Mouse (Mus musculus): ENCODE measurements around the gene Gm28230. TPM values are rescaled to one million over a fixed set of nuclear protein-coding genes. Genes with fewer than 3 reads are reported as not detected.

Gm28230 gene
- polyA plus RNA-seq, 1 experiment from 2014 or later: not detected

DNA sequence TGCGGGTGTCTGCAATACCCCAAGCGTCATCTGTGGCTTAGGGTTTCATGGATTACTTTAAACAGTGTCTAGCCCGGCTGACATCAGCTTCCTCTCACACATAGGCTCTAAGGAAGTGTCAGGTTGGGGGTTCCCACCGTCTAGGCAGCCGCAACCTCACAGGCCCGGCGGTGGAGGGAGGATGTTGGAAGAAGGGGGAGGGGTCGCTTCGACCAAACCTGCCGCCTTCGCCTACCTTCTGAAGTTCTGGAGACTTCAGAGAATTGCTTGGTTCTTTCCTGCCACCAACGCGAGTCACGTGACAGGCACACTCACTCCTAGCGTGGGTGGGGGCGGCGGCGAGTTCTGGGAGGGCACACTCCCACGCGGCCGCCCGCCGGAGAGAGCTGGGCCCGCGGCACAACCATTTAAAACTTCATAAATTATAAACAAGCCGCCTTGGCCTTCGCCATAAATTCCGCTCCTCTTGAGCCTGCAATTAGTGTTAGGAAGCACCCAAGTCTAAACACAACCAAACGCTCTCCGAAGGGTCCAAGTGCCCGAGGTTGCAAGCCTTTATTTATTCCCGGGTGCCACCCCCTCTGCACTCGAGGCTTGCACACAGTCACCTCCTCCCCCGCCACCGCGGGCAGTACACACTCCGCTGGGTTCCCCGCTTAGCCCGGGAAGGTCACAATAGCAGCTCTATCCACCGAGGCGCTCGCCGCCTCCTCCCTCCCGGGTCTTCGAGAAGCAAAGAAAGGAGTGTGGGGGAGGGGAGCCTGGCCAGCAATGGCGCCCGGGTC is 23.0 kb downstream of the Gm28230 start:
- Histone ChIP-seq H3K27me3 (ENCODE audit: control insufficient read depth, insufficient read depth, low read length) (peaks cover 98% of the 10 kb centered on the region), H3K27ac (replicated peaks in 1 of 2; ENCODE audit: control insufficient read depth in 1 of 2, insufficient read depth in 1 of 2, low read depth in 2 of 2, low read length in 2 of 2) (no peak overlapping the region), H3K9ac (ENCODE audit: low read length) (no peak overlapping the region; the same call in 1 of the 2 replicates), H3K4me3 (ENCODE audit: control insufficient read depth in 1 of 2, insufficient read depth in 1 of 2, low read depth in 1 of 2, low read length in 2 of 2) (peak overlapping the region; percentile 2 to 28), H3K36me3 (ENCODE audit: control insufficient read depth, insufficient read depth, low read length) (no peaks in the 10 kb centered on the region), H3K9me3 (ENCODE audit: control insufficient read depth, low read length) (no peaks in the 10 kb centered on the region), H3K4me2 (ENCODE audit: low read length) (peak overlapping the region; percentile 56), H3K4me1 (ENCODE audit: control insufficient read depth in 2 of 2, insufficient read depth in 2 of 2, low read length in 2 of 2) (peaks cover 11 to 18% of the 10 kb centered on the region in 2 experiments)
- ATAC-seq (ENCODE audit: insufficient number of reproducible peaks, insufficient read depth, low FRiP score, low read depth): no peak
- under 1% methylated on average over 47 of the region's 47 CpGs for WGBS

DNA sequence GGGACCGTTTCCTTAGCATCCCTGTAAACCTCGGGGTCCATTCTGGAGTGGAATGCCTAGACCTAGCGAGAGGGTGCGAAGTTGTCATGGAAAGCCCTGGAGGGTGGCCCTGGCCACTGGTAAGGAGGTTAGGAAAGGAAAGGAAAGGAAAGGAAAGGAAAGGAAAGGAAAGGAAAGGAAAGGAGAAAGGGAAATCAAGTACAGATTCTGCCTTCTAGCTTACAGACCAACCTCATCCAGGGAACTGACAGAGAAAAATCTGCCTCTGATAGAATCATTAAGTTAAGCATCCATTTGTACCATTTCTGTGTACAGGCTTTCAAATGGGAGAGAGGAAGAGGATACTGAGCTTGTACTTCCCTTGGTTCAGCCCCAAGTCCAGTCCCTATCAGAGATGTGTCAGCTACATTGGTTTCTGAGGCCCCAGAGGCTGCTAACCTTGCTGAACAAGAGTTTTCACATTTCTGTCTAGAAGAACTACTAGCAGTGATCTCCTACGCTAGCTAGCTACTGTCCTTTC is 24.3 kb downstream of the Gm28230 start:
- no peak for ATAC-seq (ENCODE audit: insufficient number of reproducible peaks, insufficient read depth, low FRiP score, low read depth)
- Histone ChIP-seq H3K9me3 (ENCODE audit: control insufficient read depth, low read length) (no peaks in the 10 kb centered on the region), H3K27ac (replicated peaks in 1 of 2; ENCODE audit: control insufficient read depth in 1 of 2, insufficient read depth in 1 of 2, low read depth in 2 of 2, low read length in 2 of 2) (no peak overlapping the region), H3K9ac (ENCODE audit: low read length) (no peak overlapping the region), H3K4me1 (ENCODE audit: control insufficient read depth in 2 of 2, insufficient read depth in 2 of 2, low read length in 2 of 2) (peaks cover 11 to 18% of the 10 kb centered on the region in 2 experiments), H3K36me3 (ENCODE audit: control insufficient read depth, insufficient read depth, low read length) (no peaks in the 10 kb centered on the region), H3K4me2 (ENCODE audit: low read length) (no peak overlapping the region), H3K4me3 (ENCODE audit: control insufficient read depth in 1 of 2, insufficient read depth in 1 of 2, low read depth in 1 of 2, low read length in 2 of 2) (no peak overlapping the region), H3K27me3 (ENCODE audit: control insufficient read depth, insufficient read depth, low read length) (peaks cover 96% of the 10 kb centered on the region)
- WGBS: 19% methylated on average over 5 of the region's 5 CpGs

DNA sequence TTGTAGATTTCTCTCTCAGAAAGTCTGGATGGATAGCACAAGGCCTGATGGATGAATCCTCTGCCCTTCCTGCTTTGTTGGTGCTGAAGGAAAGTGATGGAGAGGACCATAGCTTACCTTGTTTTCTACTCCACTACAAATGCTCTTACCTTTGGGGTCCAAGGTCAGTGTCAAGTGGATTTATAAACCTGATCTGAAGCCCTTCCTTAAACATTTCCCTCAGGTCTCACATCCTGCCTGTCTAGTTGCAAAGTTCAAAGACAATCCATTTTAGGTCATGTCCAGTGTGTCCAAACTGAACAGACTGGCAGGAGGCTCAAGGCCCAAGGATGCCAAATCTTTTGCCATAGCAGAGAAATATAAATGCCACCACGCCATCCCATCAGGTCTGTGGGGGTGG is 25.3 kb downstream of the Gm28230 start:
- H3K9ac ChIP-seq (ENCODE audit: low read length): no peak overlapping the region
- WGBS: 77% methylated on average over 1 of the region's 1 CpGs
- H3K4me2 ChIP-seq (ENCODE audit: low read length): no peak overlapping the region
- no peaks in the 10 kb centered on the region for H3K36me3 ChIP-seq (ENCODE audit: control insufficient read depth, insufficient read depth, low read length)
- no peaks in the 10 kb centered on the region for H3K9me3 ChIP-seq (ENCODE audit: control insufficient read depth, low read length)
- no peak for ATAC-seq (ENCODE audit: insufficient number of reproducible peaks, insufficient read depth, low FRiP score, low read depth)
- peaks cover 7 to 18% of the 10 kb centered on the region in 2 experiments for H3K4me1 ChIP-seq (ENCODE audit: control insufficient read depth in 2 of 2, insufficient read depth in 2 of 2, low read length in 2 of 2)
- H3K4me3 ChIP-seq (ENCODE audit: control insufficient read depth in 1 of 2, insufficient read depth in 1 of 2, low read depth in 1 of 2, low read length in 2 of 2): no peak overlapping the region
- no peak overlapping the region for H3K27ac ChIP-seq (replicated peaks in 1 of 2; ENCODE audit: control insufficient read depth in 1 of 2, insufficient read depth in 1 of 2, low read depth in 2 of 2, low read length in 2 of 2)
- H3K27me3 ChIP-seq (ENCODE audit: control insufficient read depth, insufficient read depth, low read length): peaks cover 96% of the 10 kb centered on the region

DNA sequence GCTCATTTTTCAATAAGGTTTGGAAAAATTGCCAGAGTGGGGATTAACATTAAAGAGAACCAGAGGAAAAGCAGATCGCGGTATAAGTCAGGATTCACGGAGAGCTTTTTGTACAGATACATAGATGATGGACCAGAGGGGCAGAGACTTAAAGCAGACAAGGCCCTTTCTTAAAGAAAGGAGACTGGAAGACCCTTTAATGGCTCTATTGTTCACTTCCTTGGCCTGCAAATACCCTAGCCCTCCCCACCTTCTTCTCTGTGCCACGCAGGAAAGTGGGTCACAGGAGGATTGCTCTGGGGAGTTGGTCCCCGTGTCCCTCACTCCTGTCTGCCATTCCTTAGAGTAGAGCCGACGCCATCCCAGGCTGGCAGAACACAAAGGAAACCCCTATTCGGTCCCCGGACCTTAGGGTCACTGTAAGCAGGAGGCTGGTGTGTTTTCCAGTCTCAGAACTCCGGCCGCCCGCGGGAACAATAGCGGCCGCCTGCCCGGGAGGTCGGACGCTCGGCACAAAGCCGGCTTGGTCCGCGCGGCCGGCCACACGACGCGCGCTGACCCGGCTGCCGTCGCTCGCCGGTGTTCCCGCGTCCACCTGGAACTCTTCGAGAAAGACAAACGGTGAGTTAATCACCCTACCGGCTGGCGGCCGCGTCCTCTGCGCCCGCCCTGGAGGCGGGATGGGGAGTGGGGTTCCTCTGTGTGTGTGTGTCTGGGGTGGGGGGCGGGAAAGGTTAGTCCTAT is 26.1 kb downstream of the Gm28230 start:
- no peak overlapping the region for H3K27ac ChIP-seq (replicated peaks in 1 of 2; ENCODE audit: control insufficient read depth in 1 of 2, insufficient read depth in 1 of 2, low read depth in 2 of 2, low read length in 2 of 2)
- H3K9me3 ChIP-seq (ENCODE audit: control insufficient read depth, low read length): no peaks in the 10 kb centered on the region
- H3K36me3 ChIP-seq (ENCODE audit: control insufficient read depth, insufficient read depth, low read length): no peaks in the 10 kb centered on the region
- H3K27me3 ChIP-seq (ENCODE audit: control insufficient read depth, insufficient read depth, low read length): peaks cover 96% of the 10 kb centered on the region
- H3K9ac ChIP-seq (ENCODE audit: low read length): no peak overlapping the region
- WGBS: 3% methylated on average over 45 of the region's 45 CpGs
- H3K4me3 ChIP-seq (ENCODE audit: control insufficient read depth in 1 of 2, insufficient read depth in 1 of 2, low read depth in 1 of 2, low read length in 2 of 2): peak overlapping the region; percentile 32 to 36
- no peak for ATAC-seq (ENCODE audit: insufficient number of reproducible peaks, insufficient read depth, low FRiP score, low read depth)
- peak overlapping the region; percentile 58 for H3K4me2 ChIP-seq (ENCODE audit: low read length)
- peaks cover 7 to 18% of the 10 kb centered on the region in 2 experiments for H3K4me1 ChIP-seq (ENCODE audit: control insufficient read depth in 2 of 2, insufficient read depth in 2 of 2, low read length in 2 of 2)

DNA sequence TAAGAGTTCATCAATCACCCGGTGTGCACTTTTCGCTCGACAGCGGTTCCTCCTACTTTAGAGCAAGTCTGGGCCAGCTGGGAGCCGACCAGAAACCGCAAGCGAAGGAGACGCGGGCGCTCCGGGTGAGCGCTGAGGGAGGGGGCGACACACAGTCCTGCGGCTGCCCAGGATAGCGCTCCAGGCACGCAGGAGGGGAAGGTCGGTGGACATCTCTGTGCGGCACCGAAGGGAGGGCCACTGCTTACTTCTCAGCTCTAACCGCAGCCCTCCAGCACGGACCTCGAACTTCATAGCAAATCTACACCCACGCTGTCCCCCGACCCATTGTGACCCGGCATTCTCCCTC is 26.6 kb downstream of the Gm28230 start:
- Histone ChIP-seq H3K27ac (replicated peaks in 1 of 2; ENCODE audit: control insufficient read depth in 1 of 2, insufficient read depth in 1 of 2, low read depth in 2 of 2, low read length in 2 of 2) (no peak overlapping the region), H3K27me3 (ENCODE audit: control insufficient read depth, insufficient read depth, low read length) (peaks cover 96% of the 10 kb centered on the region), H3K4me2 (ENCODE audit: low read length) (peak overlapping the region; percentile 58), H3K9ac (ENCODE audit: low read length) (no peak overlapping the region), H3K9me3 (ENCODE audit: control insufficient read depth, low read length) (no peaks in the 10 kb centered on the region), H3K36me3 (ENCODE audit: control insufficient read depth, insufficient read depth, low read length) (no peaks in the 10 kb centered on the region), H3K4me1 (ENCODE audit: control insufficient read depth in 2 of 2, insufficient read depth in 2 of 2, low read length in 2 of 2) (peaks cover 7 to 18% of the 10 kb centered on the region in 2 experiments), H3K4me3 (ENCODE audit: control insufficient read depth in 1 of 2, insufficient read depth in 1 of 2, low read depth in 1 of 2, low read length in 2 of 2) (peak overlapping the region; percentile 18 to 36; a peak in 3 of 4 replicates)
- ATAC-seq (ENCODE audit: insufficient number of reproducible peaks, insufficient read depth, low FRiP score, low read depth): no peak
- whole genome bisulfite sequencing: under 1% methylated on average over 25 of the region's 25 CpGs

DNA sequence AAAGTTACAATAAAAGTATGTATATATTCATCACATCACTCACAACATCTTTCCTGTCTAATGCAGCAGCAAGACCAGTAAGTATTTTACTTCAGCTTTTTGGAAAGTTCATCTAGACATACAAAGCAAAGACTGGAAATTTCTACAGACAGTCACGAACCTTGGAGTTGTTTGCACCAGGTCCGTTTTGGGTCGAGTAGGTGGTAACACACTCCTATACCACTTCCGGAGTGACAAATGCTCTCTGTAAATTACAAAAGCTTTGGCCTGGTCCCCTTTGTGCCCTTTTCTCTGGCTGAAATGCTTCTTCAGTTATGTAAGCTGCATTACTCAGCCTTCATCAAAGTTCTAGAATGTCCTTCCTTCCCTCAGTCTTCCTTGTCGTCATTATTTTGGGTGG is 27.2 kb downstream of the Gm28230 start:
- no peak for ATAC-seq (ENCODE audit: insufficient number of reproducible peaks, insufficient read depth, low FRiP score, low read depth)
- H3K27ac ChIP-seq (replicated peaks in 1 of 2; ENCODE audit: control insufficient read depth in 1 of 2, insufficient read depth in 1 of 2, low read depth in 2 of 2, low read length in 2 of 2): no peak overlapping the region
- peaks cover 7 to 18% of the 10 kb centered on the region in 2 experiments for H3K4me1 ChIP-seq (ENCODE audit: control insufficient read depth in 2 of 2, insufficient read depth in 2 of 2, low read length in 2 of 2)
- WGBS: 27% methylated on average over 5 of the region's 5 CpGs
- no peak overlapping the region for H3K4me3 ChIP-seq (ENCODE audit: control insufficient read depth in 1 of 2, insufficient read depth in 1 of 2, low read depth in 1 of 2, low read length in 2 of 2)
- no peak overlapping the region for H3K4me2 ChIP-seq (ENCODE audit: low read length)
- no peaks in the 10 kb centered on the region for H3K36me3 ChIP-seq (ENCODE audit: control insufficient read depth, insufficient read depth, low read length)
- no peaks in the 10 kb centered on the region for H3K9me3 ChIP-seq (ENCODE audit: control insufficient read depth, low read length)
- no peak overlapping the region for H3K9ac ChIP-seq (ENCODE audit: low read length)
- peaks cover 97% of the 10 kb centered on the region for H3K27me3 ChIP-seq (ENCODE audit: control insufficient read depth, insufficient read depth, low read length)

DNA sequence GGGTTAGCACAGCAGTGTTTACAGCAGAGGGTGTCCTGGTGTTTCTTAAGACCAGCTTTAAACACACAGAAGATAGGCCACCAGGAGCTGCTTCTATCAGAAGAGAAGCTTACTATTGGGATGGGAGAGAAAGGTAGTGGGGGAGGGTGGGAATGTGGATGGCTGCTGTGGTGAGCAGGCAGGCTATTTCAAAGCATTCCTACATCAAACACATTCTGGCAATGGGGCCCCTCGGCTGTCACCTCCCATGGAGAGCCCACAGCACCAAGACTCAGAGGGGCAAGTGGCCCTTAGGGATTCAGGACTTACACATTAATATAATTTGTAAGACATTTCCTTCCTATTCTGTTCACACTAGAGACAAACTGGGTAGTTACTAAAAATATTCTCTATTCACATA is 33.6 kb downstream of the Gm28230 start:
- H3K9ac ChIP-seq (ENCODE audit: low read length): no peak overlapping the region
- ATAC-seq (ENCODE audit: insufficient number of reproducible peaks, insufficient read depth, low FRiP score, low read depth): no peak
- 8% methylated on average over 1 of the region's 1 CpGs for WGBS
- peaks cover 91% of the 10 kb centered on the region for H3K27me3 ChIP-seq (ENCODE audit: control insufficient read depth, insufficient read depth, low read length)
- no peak overlapping the region for H3K4me3 ChIP-seq (ENCODE audit: control insufficient read depth in 1 of 2, insufficient read depth in 1 of 2, low read depth in 1 of 2, low read length in 2 of 2)
- no peaks in the 10 kb centered on the region for H3K9me3 ChIP-seq (ENCODE audit: control insufficient read depth, low read length)
- H3K4me2 ChIP-seq (ENCODE audit: low read length): no peak overlapping the region
- no peak overlapping the region for H3K27ac ChIP-seq (replicated peaks in 1 of 2; ENCODE audit: control insufficient read depth in 1 of 2, insufficient read depth in 1 of 2, low read depth in 2 of 2, low read length in 2 of 2)
- H3K36me3 ChIP-seq (ENCODE audit: control insufficient read depth, insufficient read depth, low read length): no peaks in the 10 kb centered on the region
- H3K4me1 ChIP-seq (ENCODE audit: control insufficient read depth in 2 of 2, insufficient read depth in 2 of 2, low read length in 2 of 2): peaks cover 2 to 18% of the 10 kb centered on the region in 2 experiments
